Mouse (Mus musculus): ENCODE results near the gene Pced1b. TPM values are rescaled to one million over a fixed set of nuclear protein-coding genes. Genes with fewer than 3 reads are reported as not detected.
"Not testable (repeated sequence)": the region's sequence is repeated elsewhere in the genome, so short reads cannot be mapped to it uniquely, and the experiment has no call there.

Gene Pced1b
- polyA plus RNA-seq, 1 experiment from 2014 or later = 2.2 TPM

- Histone ChIP-seq H3K9ac (no peak overlapping the region), H3K4me1 (0 out of 2 replicates have a peak, but pooled peaks cover 7% of the 10 kb centered on the region), H3K27ac (replicated peaks) (no peak overlapping the region), H3K4me3 (replicated peaks) (no peak overlapping the region), H3K36me3 (no peaks in the 10 kb centered on the region), H3K4me2 (replicated peaks) (no peak overlapping the region), H3K27me3 (no peaks in the 10 kb centered on the region), H3K9me3 (replicated peaks) (no peaks in the 10 kb centered on the region)
- ATAC-seq (ENCODE audit: insufficient number of reproducible peaks, low FRiP score, low TSS enrichment, low read depth) = no peak
- 82% methylated on average over 15 of the region's 15 CpGs for WGBS
Measured at GRCm38 (mm10) chr15:97374845-97375720, 128.2 kb downstream of the Pced1b start.

GRCm38 (mm10) chr15:97376081-97376742 is 129.3 kb downstream of the Pced1b start:
- Histone ChIP-seq H3K27me3 (no peaks in the 10 kb centered on the region), H3K27ac (replicated peaks) (no peak overlapping the region), H3K4me1 (0 out of 2 replicates have a peak, but pooled peaks cover 7% of the 10 kb centered on the region), H3K9me3 (replicated peaks) (no peaks in the 10 kb centered on the region), H3K4me3 (replicated peaks) (no peak overlapping the region), H3K9ac (no peak overlapping the region), H3K4me2 (replicated peaks) (no peak overlapping the region), H3K36me3 (no peaks in the 10 kb centered on the region)
- WGBS = 44% methylated on average over 7 of the region's 7 CpGs
- no peak for ATAC-seq (ENCODE audit: insufficient number of reproducible peaks, low FRiP score, low TSS enrichment, low read depth)

GRCm38 (mm10) chr15:97376792-97377222 is 129.9 kb downstream of the Pced1b start:
- 34% methylated on average over 19 of the region's 19 CpGs for WGBS
- Histone ChIP-seq H3K4me1 (0 out of 2 replicates have a peak, but pooled peaks cover 7% of the 10 kb centered on the region), H3K36me3 (no peaks in the 10 kb centered on the region), H3K4me3 (replicated peaks) (no peak overlapping the region), H3K27me3 (no peaks in the 10 kb centered on the region), H3K27ac (replicated peaks) (no peak overlapping the region), H3K9ac (no peak overlapping the region), H3K4me2 (replicated peaks) (no peak overlapping the region), H3K9me3 (replicated peaks) (no peaks in the 10 kb centered on the region)
- ATAC-seq (ENCODE audit: insufficient number of reproducible peaks, low FRiP score, low TSS enrichment, low read depth) = no peak

GRCm38 (mm10) chr15:97378061-97378460 is 131.2 kb downstream of the Pced1b start:
- no peak overlapping the region for H3K9ac ChIP-seq
- no peak overlapping the region for H3K4me3 ChIP-seq (replicated peaks)
- no peaks in the 10 kb centered on the region for H3K27me3 ChIP-seq
- H3K9me3 ChIP-seq (replicated peaks) = no peaks in the 10 kb centered on the region
- H3K36me3 ChIP-seq = no peaks in the 10 kb centered on the region
- H3K4me1 ChIP-seq = 0 out of 2 replicates have a peak, but pooled peaks cover 7% of the 10 kb centered on the region
- ATAC-seq (ENCODE audit: insufficient number of reproducible peaks, low FRiP score, low TSS enrichment, low read depth) = no peak
- no peak overlapping the region for H3K4me2 ChIP-seq (replicated peaks)
- 86% methylated on average over 4 of the region's 4 CpGs for WGBS
- H3K27ac ChIP-seq (replicated peaks) = no peak overlapping the region

- no peak overlapping the region for H3K27ac ChIP-seq (replicated peaks)
- no peak overlapping the region for H3K4me3 ChIP-seq (replicated peaks)
- 73% methylated on average over 11 of the region's 12 CpGs for WGBS
- H3K36me3 ChIP-seq = no peaks in the 10 kb centered on the region
- no peaks in the 10 kb centered on the region for H3K27me3 ChIP-seq
- H3K4me1 ChIP-seq = 0 out of 2 replicates have a peak, but pooled peaks cover 4% of the 10 kb centered on the region
- no peak for ATAC-seq (ENCODE audit: insufficient number of reproducible peaks, low FRiP score, low TSS enrichment, low read depth)
- no peaks in the 10 kb centered on the region for H3K9me3 ChIP-seq (replicated peaks)
- H3K9ac ChIP-seq = no peak overlapping the region
- no peak overlapping the region for H3K4me2 ChIP-seq (replicated peaks)
Measured at GRCm38 (mm10) chr15:97379489-97380304, 132.8 kb downstream of the Pced1b start.

- WGBS = 80% methylated on average over 3 of the region's 3 CpGs
Measured at GRCm38 (mm10) chr15:97382567-97382966, 135.7 kb downstream of the Pced1b start.

GRCm38 (mm10) chr15:97383523-97384141 is 136.7 kb downstream of the Pced1b start:
- WGBS = 48% methylated on average over 14 of the region's 14 CpGs
- 0 out of 2 replicates have a peak, but pooled peaks cover 4% of the 10 kb centered on the region for H3K4me1 ChIP-seq
- no peak overlapping the region for H3K4me3 ChIP-seq (replicated peaks)
- H3K27ac ChIP-seq (replicated peaks) = no peak overlapping the region
- no peak for ATAC-seq (ENCODE audit: insufficient number of reproducible peaks, low FRiP score, low TSS enrichment, low read depth)
- H3K9me3 ChIP-seq (replicated peaks) = no peaks in the 10 kb centered on the region
- H3K9ac ChIP-seq = no peak overlapping the region
- no peak overlapping the region for H3K4me2 ChIP-seq (replicated peaks)
- no peaks in the 10 kb centered on the region for H3K36me3 ChIP-seq
- H3K27me3 ChIP-seq = no peaks in the 10 kb centered on the region

More at GRCm38 (mm10) chr15:97382567-97382966, 135.7 kb downstream of the Pced1b start:
- Histone ChIP-seq H3K4me2 (replicated peaks) (no peak overlapping the region), H3K4me1 (0 out of 2 replicates have a peak, but pooled peaks cover 4% of the 10 kb centered on the region), H3K36me3 (no peaks in the 10 kb centered on the region), H3K9me3 (replicated peaks) (no peaks in the 10 kb centered on the region), H3K9ac (no peak overlapping the region), H3K27me3 (no peaks in the 10 kb centered on the region), H3K27ac (replicated peaks) (no peak overlapping the region), H3K4me3 (replicated peaks) (no peak overlapping the region)
- no peak for ATAC-seq (ENCODE audit: insufficient number of reproducible peaks, low FRiP score, low TSS enrichment, low read depth)

GRCm38 (mm10) chr15:97384170-97385018 is 137.5 kb downstream of the Pced1b start:
- H3K36me3 ChIP-seq = no peaks in the 10 kb centered on the region
- H3K4me2 ChIP-seq (replicated peaks) = no peak overlapping the region
- H3K9ac ChIP-seq = no peak overlapping the region
- WGBS = 89% methylated on average over 28 of the region's 28 CpGs
- H3K4me3 ChIP-seq (replicated peaks) = no peak overlapping the region
- 0 out of 2 replicates have a peak, but pooled peaks cover 4% of the 10 kb centered on the region for H3K4me1 ChIP-seq
- H3K27ac ChIP-seq (replicated peaks) = no peak overlapping the region
- H3K27me3 ChIP-seq = no peaks in the 10 kb centered on the region
- ATAC-seq (ENCODE audit: insufficient number of reproducible peaks, low FRiP score, low TSS enrichment, low read depth) = no peak
- no peaks in the 10 kb centered on the region for H3K9me3 ChIP-seq (replicated peaks)

- not testable (repeated sequence) for H3K27me3 ChIP-seq; H3K9ac ChIP-seq; H3K4me2 ChIP-seq (replicated peaks); ATAC-seq (ENCODE audit: insufficient number of reproducible peaks, low FRiP score, low TSS enrichment, low read depth); H3K4me1 ChIP-seq; H3K36me3 ChIP-seq; H3K27ac ChIP-seq (replicated peaks); H3K9me3 ChIP-seq (replicated peaks); H3K4me3 ChIP-seq (replicated peaks)
- 86% methylated on average over 10 of the region's 10 CpGs for WGBS
Measured at GRCm38 (mm10) chr15:97385174-97385573, 138.3 kb downstream of the Pced1b start.

GRCm38 (mm10) chr15:97387793-97388192 is 140.9 kb downstream of the Pced1b start:
- no peak overlapping the region for H3K4me2 ChIP-seq (replicated peaks)
- WGBS = 94% methylated on average over 6 of the region's 6 CpGs
- no peak overlapping the region for H3K4me3 ChIP-seq (replicated peaks)
- no peak overlapping the region for H3K27ac ChIP-seq (replicated peaks)
- H3K36me3 ChIP-seq = no peaks in the 10 kb centered on the region
- no peak overlapping the region for H3K9ac ChIP-seq
- H3K27me3 ChIP-seq = no peaks in the 10 kb centered on the region
- H3K4me1 ChIP-seq = 0 out of 2 replicates have a peak, but pooled peaks cover 4% of the 10 kb centered on the region
- no peak for ATAC-seq (ENCODE audit: insufficient number of reproducible peaks, low FRiP score, low TSS enrichment, low read depth)
- no peaks in the 10 kb centered on the region for H3K9me3 ChIP-seq (replicated peaks)
